ENCODE assay signal across 8 mouse cellular contexts in the genomic region with DNA sequence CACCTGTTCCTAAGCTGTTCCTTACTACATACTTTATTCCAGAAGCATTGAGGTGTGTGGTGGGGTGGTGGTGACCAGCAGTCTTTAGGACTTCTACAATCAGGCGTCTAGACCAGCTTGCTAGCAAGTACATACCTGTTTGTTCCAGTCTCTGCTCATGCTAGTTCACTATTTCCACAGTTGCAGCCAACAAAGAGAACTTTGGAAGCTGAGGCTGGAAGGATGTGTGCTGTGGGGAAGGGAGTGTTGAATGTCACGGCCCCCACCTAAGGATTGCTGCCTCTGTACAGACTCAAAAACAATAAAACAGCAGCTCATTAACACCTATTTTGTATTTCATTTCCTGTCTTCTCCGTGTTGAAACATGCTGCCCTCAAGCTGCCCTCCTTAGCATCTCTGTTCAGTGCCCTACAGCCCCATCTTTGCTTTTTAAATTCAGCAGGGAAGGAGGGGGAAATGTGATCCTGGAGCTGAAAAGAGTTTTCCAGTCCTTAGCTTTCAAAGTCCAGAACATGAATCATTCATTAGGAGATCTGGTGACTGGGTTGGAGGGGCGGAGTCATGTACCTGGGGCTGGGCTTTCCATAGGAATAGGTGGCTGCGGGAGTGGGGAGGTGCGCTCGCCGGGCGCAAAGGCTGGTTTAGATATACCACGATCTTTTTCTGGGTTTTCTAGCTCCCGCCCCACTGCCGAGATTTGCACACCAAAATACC. TPM values are rescaled to one million over a fixed set of nuclear protein-coding genes. Genes with fewer than 3 reads are reported as not detected.
DNase-seq lines count a peak whose midpoint lies in the region; ATAC-seq lines count a peak whose summit lies in the region.

No protein-coding gene starts in this region.

- H3K79me2 ChIP-seq in macrophage (ENCODE audit: inconsistent target): no peaks in the 10 kb centered on the region

- H3K27me3 ChIP-seq in embryonic facial prominence, embryonic 15.5 days: no peaks in the 10 kb centered on the region

- peak overlapping the region; percentile 28; the same call in 1 of the 2 replicates for H3K9ac ChIP-seq in embryonic facial prominence, embryonic 15.5 days

- peak overlapping the region; percentile 86 for H3K4me2 ChIP-seq in embryonic facial prominence, embryonic 15.5 days (replicated peaks)

- 1% methylated on average over 12 of the region's 12 CpGs for WGBS in embryonic facial prominence, embryonic 15.5 days
- 3% methylated on average over 12 of the region's 12 CpGs for WGBS in macrophage (ENCODE audit: missing documents)

- peak overlapping the region; percentile 57 for H3K4me3 ChIP-seq in embryonic facial prominence, embryonic 15.5 days (replicated peaks)
- peak overlapping the region; percentile 55 for H3K4me3 ChIP-seq in macrophage (ENCODE audit: inconsistent target)

- intact Hi-C loops in heart, postnatal 36 days (cut with DNase I): no loop called here

- H3K27ac ChIP-seq in embryonic facial prominence, embryonic 15.5 days (replicated peaks): peak overlapping the region; percentile 94
- H3K27ac ChIP-seq in macrophage: peak overlapping the region; percentile 86

- H3K4me1 ChIP-seq in embryonic facial prominence, embryonic 15.5 days: peaks cover 30% of the 10 kb centered on the region

- H3K36me3 ChIP-seq in embryonic facial prominence, embryonic 15.5 days: peaks cover 6% of the 10 kb centered on the region
- no peaks in the 10 kb centered on the region for H3K36me3 ChIP-seq in macrophage (ENCODE audit: inconsistent target)

- DNase-seq in cerebellum, postnatal 4 days (ENCODE audit: low spot score in 2 of 2): no peak
- DNase-seq in adipocyte (ENCODE audit: low spot score): peak; percentile 35
- peak; percentile 55 to 58 for DNase-seq in heart, postnatal 36 days
- peak; percentile 64 to 68 for DNase-seq in left cerebral cortex, adult 18-20 months (ENCODE audit: low spot score in 2 of 2)
- DNase-seq in urinary bladder, postnatal 25 days (ENCODE audit: low spot score): peak; percentile 55

- peak; percentile 68; the same call in 1 of the 2 replicates for ATAC-seq in cerebellum, adult (ENCODE audit: insufficient number of reproducible peaks, low FRiP score, low TSS enrichment)
- peak; percentile 81 for ATAC-seq in embryonic facial prominence, embryonic 15.5 days (ENCODE audit: insufficient number of reproducible peaks, low FRiP score, low TSS enrichment, low read depth)

- H3K9me3 ChIP-seq in embryonic facial prominence, embryonic 15.5 days (replicated peaks): no peaks in the 10 kb centered on the region

RNA-seq across cellular contexts. Expression of a gene that starts 0.8 kb away (rescaled TPM):
- polyA plus RNA-seq in embryonic facial prominence, embryonic 15.5 days (2015; fragmentation: Nextera tagmentation; extraction: Ambion mirVana): 25.7 and 26.6 TPM in 2 replicates
- 1 to 10 TPM; 2.0 to 5.6 TPM for total RNA-seq in heart, postnatal 36 days (2021)
- total RNA-seq in left cerebral cortex, adult 18-20 months (2021): 1 to 10 TPM; 6.9 to 8.5 TPM
- total RNA-seq in macrophage (2018; cell fraction: chromatin; rRNA removed): 10 to 100 TPM in 4 of 26 experiments, 1 to 10 TPM in 22; 1.1 to 21.1 (median 5.5) TPM
- 1 to 10 TPM in 17 of 26 experiments, under 1 TPM in 9; 0.48 to 2.3 (median 1.2) TPM for total RNA-seq in macrophage (2018; cell fraction: cytosol; rRNA removed)
- total RNA-seq in macrophage (2018; cell fraction: nucleus; rRNA removed): 10 to 100 TPM in 4 of 26 experiments, 1 to 10 TPM in 21, under 1 TPM in 1; 0.93 to 13.2 (median 3.1) TPM
- 1.2 to 2.4 TPM (median 1.8 TPM) in 3 replicates for polyA plus RNA-seq in macrophage (2018)

RNA-seq across cellular contexts. Expression of a gene that starts 11.2 kb away (rescaled TPM):
- 160 and 167 TPM in 2 replicates for polyA plus RNA-seq in embryonic facial prominence, embryonic 15.5 days (2015; fragmentation: Nextera tagmentation; extraction: Ambion mirVana)
- total RNA-seq in heart, postnatal 36 days (2021): 10 to 100 TPM; 15.1 to 17.3 TPM
- total RNA-seq in left cerebral cortex, adult 18-20 months (2021): 10 to 100 TPM; 48.6 to 50.3 TPM
- total RNA-seq in macrophage (2018; cell fraction: chromatin; rRNA removed): 10 to 100 TPM in 23 of 26 experiments, 1 to 10 TPM in 3; 7.2 to 24.3 (median 16.3) TPM
- total RNA-seq in macrophage (2018; cell fraction: cytosol; rRNA removed): 10 to 100 TPM; 47.3 to 67.0 (median 56.0) TPM
- 10 to 100 TPM in 25 of 26 experiments, 1 to 10 TPM in 1; 9.5 to 40.7 (median 21.6) TPM for total RNA-seq in macrophage (2018; cell fraction: nucleus; rRNA removed)
- polyA plus RNA-seq in macrophage (2018): 57.6 to 99.3 TPM (median 68.9 TPM) in 3 replicates

RNA-seq across cellular contexts. Expression of a gene that starts 20.0 kb away (rescaled TPM):
- 4.8 and 5.6 TPM in 2 replicates for polyA plus RNA-seq in embryonic facial prominence, embryonic 15.5 days (2015; fragmentation: Nextera tagmentation; extraction: Ambion mirVana)
- 1 to 10 TPM; 3.4 to 9.9 TPM for total RNA-seq in heart, postnatal 36 days (2021)
- 100 to 1,000 TPM; 429 to 445 TPM for total RNA-seq in left cerebral cortex, adult 18-20 months (2021)
- 1 to 10 TPM in 6 of 26 experiments, under 1 TPM in 13, not detected in 7; 0.15 to 4.0 (median 0.76) TPM for total RNA-seq in macrophage (2018; cell fraction: chromatin; rRNA removed)
- 1 to 10 TPM in 1 of 26 experiments, under 1 TPM in 24, not detected in 1; 0.03 to 1.6 (median 0.23) TPM for total RNA-seq in macrophage (2018; cell fraction: cytosol; rRNA removed)
- 1 to 10 TPM in 11 of 26 experiments, under 1 TPM in 14, not detected in 1; 0.12 to 5.0 (median 0.76) TPM for total RNA-seq in macrophage (2018; cell fraction: nucleus; rRNA removed)
- 0.12 to 1.4 TPM (median 0.29 TPM) in 3 replicates for polyA plus RNA-seq in macrophage (2018)

RNA-seq across cellular contexts. Expression of a gene that starts 56.6 kb away (rescaled TPM):
- polyA plus RNA-seq in embryonic facial prominence, embryonic 15.5 days (2015; fragmentation: Nextera tagmentation; extraction: Ambion mirVana): 22.0 and 26.1 TPM in 2 replicates
- total RNA-seq in heart, postnatal 36 days (2021): 10 to 100 TPM; 56.7 to 67.6 TPM
- total RNA-seq in left cerebral cortex, adult 18-20 months (2021): 10 to 100 TPM; 37.0 to 38.1 TPM
- total RNA-seq in macrophage (2018; cell fraction: chromatin; rRNA removed): 100 to 1,000 TPM in 2 of 26 experiments, 10 to 100 TPM in 24; 22.7 to 133 (median 45.4) TPM
- total RNA-seq in macrophage (2018; cell fraction: cytosol; rRNA removed): 10 to 100 TPM in 25 of 26 experiments, 1 to 10 TPM in 1; 9.8 to 27.5 (median 15.3) TPM
- total RNA-seq in macrophage (2018; cell fraction: nucleus; rRNA removed): 10 to 100 TPM; 15.6 to 56.0 (median 25.7) TPM
- 9.7 to 10.5 TPM (median 10.4 TPM) in 3 replicates for polyA plus RNA-seq in macrophage (2018)

RNA-seq across cellular contexts. Expression of a gene that starts 58.5 kb away (rescaled TPM):
- polyA plus RNA-seq in embryonic facial prominence, embryonic 15.5 days (2015; fragmentation: Nextera tagmentation; extraction: Ambion mirVana): 50.9 and 52.6 TPM in 2 replicates
- total RNA-seq in heart, postnatal 36 days (2021): 10 to 100 TPM; 25.1 to 26.9 TPM
- total RNA-seq in left cerebral cortex, adult 18-20 months (2021): 10 to 100 TPM; 12.3 to 16.2 TPM
- total RNA-seq in macrophage (2018; cell fraction: chromatin; rRNA removed): 1 to 10 TPM in 9 of 26 experiments, not detected in 17; 1.0 to 4.6 (median 3.0) TPM
- total RNA-seq in macrophage (2018; cell fraction: cytosol; rRNA removed): 10 to 100 TPM in 21 of 26 experiments, 1 to 10 TPM in 5; 7.3 to 20.6 (median 13.0) TPM
- total RNA-seq in macrophage (2018; cell fraction: nucleus; rRNA removed): 1 to 10 TPM in 21 of 26 experiments, under 1 TPM in 1, not detected in 4; 0.85 to 9.4 (median 2.4) TPM
- polyA plus RNA-seq in macrophage (2018): 5.3 to 18.4 TPM (median 17.6 TPM) in 3 replicates

Comparison
In these comparisons a context has a peak if more than half of its experiments do, and no peak if none do; other contexts are left out.
1. DNase-seq: peak in adipocyte (single experiment), heart, postnatal 36 days (2 of 2), left cerebral cortex, adult 18-20 months (2 of 2) and urinary bladder, postnatal 25 days (single experiment); none in cerebellum, postnatal 4 days (0 of 2).
2. RNA of a gene that starts 20.0 kb away (total RNA-seq): 429 to 445 TPM in left cerebral cortex, adult 18-20 months; 3.4 to 9.9 TPM in heart, postnatal 36 days; every median in the first group is over 10 times any median in the second.